Mouse (Mus musculus) brown adipose tissue, adult 24 weeks (tissue): ENCODE measurements around the gene Zfp870. TPM values are rescaled to one million over a fixed set of nuclear protein-coding genes. Genes with fewer than 3 reads are reported as not detected.

Experiments
- polyA plus RNA-seq: library from polyadenylated mRNA; stranded (reverse); fragments of >200 nt; gene quantifications from 2 replicates; pipeline ENCODE4 v1.2.4, GENCODE M21; 2012; ENCODE audit not compliant: missing spikeins, insufficient read depth, insufficient read length

Zfp870 gene
- polyA plus RNA-seq, 1 experiment: 3.1 TPM

Other genes with a start within 250 kb of the Zfp870 start
- not detected in 2 replicates for gene Cyp4f40, start 232.7 kb downstream of the Zfp870 start, polyA plus RNA-seq
- gene Cyp4f15, start 206.0 kb downstream of the Zfp870 start, polyA plus RNA-seq: not detected in 2 replicates
- 6.1 and 11.0 TPM in 2 replicates for gene Zfp871, start 103.4 kb downstream of the Zfp870 start, polyA plus RNA-seq
- not detected in 2 replicates for gene Zfp811, start 81.7 kb downstream of the Zfp870 start, polyA plus RNA-seq
- 3.2 and 3.4 TPM in 2 replicates for gene Zfp799, start 61.4 kb downstream of the Zfp870 start, polyA plus RNA-seq
- gene Cyp4f14, start 25.7 kb upstream of the Zfp870 start, polyA plus RNA-seq: not detected in 2 replicates
- 29.1 and 29.8 TPM in 2 replicates for gene Cyp4f13, start 55.8 kb upstream of the Zfp870 start, polyA plus RNA-seq
- 0.95 and 5.0 TPM in 2 replicates for gene Zfp472, start 74.2 kb upstream of the Zfp870 start, polyA plus RNA-seq
- 3.9 and 7.1 TPM in 2 replicates for gene Zfp952, start 101.5 kb upstream of the Zfp870 start, polyA plus RNA-seq
- 1.5 and 3.0 TPM in 2 replicates for gene Zfp763, start 141.8 kb upstream of the Zfp870 start, polyA plus RNA-seq
- gene 4921501E09Rik, start 176.4 kb upstream of the Zfp870 start, polyA plus RNA-seq: not detected in 2 replicates
- gene Zfp563, start 197.7 kb upstream of the Zfp870 start, polyA plus RNA-seq: 1.7 and 4.3 TPM in 2 replicates
- gene Morc2b, start 248.0 kb upstream of the Zfp870 start, polyA plus RNA-seq: not detected in 2 replicates